Mouse (Mus musculus) cerebellum, adult 8-10 months (tissue): ENCODE measurements at regions not wholly inside any gene's neighbourhood (a gene's known extent, or its start where the extent isn't known, plus 50 kb on each side); places are given as distances from the start of the nearest gene placed in this dataset.

Source experiments
- DNase-seq: peaks from one replicate; pipeline ENCODE4 v3.0.0; 2022

DNA sequence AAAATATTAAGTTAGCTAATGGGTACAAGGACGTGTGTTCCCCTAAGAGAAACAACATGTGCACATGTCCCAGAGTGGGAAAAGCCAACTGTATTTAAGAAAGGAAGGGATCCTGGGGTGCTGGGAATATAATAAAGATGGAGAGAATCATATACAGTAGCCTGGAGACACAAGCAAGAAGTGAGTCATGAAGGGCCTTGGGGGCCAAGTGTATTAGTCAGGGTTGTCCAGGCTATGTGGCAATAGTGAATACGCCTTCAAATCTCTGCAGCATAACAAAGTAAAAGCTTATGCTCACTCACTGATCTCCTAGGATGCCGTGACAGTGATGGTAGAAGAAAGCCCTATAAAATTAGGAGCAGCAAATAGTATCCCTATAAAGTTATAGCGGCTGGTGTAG, 124.1 kb upstream of the Gm10295 start:
- DNase-seq = no peak

DNA sequence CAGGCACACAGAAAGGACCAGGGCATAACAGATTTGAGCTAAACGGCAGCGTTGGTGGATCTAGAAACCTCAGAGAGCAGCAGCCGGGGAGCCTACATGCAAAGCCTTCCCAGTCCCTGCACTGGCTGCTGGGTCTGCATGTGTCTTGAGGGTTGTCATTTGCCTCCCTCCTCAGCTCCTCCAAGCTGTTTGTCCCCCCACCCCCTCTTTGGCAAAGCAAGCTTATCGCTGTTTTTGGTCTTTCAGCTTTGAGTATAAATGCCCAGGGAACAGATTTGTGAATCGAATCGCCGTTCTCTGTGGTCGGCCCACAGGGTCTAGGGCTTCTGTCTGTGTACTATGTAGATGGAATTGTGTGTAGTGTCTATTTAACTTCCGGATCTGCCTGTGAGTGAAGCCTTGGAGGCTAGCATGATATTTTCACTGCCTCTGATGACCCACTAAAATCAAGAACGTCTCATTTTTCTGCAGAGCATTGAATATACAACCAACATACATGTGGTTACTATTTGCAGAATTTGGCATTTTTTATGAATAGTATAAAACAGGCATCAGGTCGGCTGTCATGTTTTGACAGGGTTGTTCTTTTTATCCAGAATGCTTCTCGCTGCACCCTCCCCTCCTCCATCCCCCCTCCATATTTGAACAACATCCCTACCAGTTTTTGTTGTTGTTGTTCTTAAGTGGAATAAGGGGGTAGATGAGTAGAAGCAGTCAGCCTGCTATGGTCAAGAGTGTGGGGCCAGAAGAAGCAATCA, 121.3 kb upstream of the Gm10295 start:
- DNase-seq = no peak

DNA sequence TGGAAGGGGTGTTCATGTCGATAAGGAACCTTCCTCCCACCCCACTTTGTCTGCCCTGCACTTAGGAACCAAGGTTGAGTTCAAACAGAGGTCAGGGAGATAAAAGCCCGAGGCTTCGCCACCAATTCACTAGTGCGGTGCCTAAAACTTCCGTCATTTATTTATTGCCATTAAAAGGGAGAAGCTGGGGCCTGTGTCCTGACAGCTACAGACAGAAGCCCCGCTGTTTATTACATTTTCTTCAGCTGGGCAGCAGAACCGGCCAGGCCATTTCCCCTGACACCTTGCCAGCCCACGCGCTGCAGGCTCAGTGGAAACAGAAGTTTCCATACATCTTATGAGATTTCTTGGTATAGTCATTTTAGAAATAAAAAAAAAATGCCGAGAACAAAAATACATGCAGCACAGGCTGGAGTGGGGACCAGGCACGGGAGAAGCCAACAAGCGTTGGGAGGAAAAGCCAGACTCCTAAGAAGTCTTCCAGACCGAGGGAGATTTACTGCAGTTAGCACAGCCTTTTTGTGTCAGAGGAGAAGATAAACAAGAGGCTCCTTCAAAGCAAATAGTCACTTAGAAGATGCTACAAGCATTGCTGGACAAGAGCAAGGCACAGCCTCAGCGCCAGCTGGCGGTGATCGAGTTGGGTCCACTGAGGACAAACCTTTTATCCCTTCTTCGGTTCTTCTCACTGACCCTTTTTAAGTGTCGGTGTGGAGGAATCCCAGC, 120.5 kb upstream of the Gm10295 start:
- DNase-seq = peak; percentile 1

DNA sequence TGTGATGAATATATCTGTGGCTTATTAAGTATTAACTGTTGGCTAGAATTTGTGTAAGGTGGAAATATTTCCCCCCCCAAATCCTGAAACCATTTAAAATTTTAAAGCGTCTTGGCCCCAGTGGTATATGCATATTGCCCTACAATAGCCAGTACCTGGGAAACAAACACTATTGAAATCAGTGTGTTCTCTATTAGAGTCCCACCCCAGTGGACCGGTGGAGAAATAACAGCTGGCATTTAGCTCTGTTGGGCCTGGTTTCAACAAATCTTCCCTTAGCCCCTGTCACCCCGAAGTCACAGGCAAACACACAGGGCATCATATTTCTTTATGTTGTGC, 120.0 kb upstream of the Gm10295 start:
- no peak for DNase-seq

DNA sequence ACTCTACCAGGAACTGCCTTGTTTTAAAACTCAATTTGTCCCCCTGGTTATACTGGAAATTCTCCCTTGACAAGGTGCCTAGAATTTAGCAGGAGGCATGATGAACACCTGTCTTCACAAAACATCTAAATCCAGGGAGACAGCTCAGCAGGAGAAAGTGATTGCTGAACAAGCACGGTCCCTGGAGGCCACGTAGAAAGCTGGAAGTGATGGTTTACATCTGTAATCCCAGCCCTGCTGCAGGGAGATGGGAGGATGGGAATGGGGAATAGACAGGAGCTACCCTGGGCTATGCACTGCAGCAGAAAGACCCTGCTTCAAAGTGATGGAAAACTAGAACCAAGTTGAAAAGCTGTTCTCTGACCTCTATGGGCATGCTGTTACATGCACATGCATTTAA, 119.1 kb upstream of the Gm10295 start:
- no peak for DNase-seq

DNA sequence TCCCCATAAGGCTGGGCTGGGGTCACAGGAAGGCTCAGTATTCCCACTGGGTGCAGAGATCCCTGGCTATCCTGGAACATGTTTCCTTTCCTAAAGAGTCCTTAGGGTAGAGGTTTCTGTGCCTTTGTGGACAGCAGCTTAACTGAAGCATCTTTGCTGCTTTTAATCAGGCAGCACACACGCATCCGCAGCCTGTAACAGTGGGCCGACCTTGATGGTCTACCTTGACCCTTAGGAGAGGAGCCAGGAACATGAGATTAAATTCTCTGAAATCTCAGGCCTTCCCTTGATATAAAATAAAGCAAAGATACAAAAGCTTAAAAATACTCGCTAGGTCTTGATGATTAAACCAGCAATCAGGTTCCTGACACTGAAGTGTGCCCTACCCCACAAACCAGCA, 118.7 kb upstream of the Gm10295 start:
- DNase-seq = no peak

DNA sequence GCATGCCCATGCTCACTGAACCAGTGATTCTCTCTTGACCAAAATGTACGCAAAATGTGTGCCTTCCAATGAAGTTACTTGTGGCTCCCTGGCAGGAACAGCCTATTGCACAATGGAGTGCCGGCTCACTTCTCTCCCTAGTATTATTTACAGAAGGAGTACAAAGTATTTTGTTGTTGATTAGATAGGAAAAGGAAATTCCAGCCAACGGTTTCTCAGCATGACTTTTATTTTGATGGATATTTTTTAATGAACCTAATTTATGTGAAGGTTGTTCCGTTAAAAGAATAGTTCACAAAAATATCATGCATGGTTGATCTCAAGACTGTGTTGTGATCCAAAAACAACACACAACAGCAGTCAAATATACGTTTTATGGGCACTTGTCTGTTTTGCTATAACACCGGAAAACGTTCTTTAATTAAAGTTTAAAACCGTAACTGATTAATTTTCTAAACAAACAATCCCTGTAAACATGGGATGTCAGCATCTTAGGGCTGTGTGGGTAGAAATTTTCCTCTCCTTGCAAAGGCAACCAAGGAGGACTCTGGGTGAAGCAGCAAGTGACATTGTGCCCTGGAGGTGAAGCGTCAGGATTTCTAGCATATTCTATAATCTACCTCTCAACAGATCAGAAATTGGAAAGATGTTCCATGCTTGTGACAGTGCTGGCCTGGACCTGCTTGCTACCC, 116.3 kb upstream of the Gm10295 start:
- DNase-seq = no peak

DNA sequence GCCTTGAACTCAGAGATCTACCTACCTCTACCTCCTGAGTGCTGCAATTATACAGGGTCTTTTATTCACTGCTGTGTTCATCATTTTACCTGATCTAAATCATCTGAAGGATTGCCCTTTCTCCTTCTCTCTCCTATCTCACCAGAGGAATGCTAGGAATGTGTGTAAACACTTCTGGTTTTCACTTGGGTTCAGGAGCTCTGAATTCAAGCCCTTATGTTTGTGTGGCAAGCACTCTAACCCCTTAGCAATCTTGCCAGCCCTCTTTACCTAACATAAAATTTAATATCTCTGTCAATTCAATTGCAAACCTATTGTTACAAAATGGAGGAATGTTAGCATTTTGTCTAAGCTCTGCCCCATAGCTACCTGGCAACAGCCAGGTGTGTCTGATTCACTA, 112.8 kb upstream of the Gm10295 start:
- no peak for DNase-seq

DNA sequence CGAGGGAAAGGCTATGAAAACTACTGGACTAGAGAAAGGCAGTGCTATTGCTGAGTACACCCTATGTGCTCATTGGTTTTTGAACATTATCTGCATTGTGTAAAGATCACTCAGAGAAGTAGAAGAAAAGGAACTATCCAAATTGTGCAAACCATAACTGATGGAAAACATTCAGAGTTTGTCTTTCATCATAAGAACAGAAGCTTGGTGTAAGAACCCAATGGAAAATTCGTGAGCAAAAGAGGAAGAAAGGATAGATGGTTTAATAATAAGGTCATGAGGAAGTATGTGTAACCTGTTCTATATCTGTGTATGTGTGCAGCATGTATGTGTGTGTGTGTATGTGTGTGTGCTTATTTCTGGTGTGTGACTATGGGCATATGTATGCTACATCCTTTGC, 112.3 kb upstream of the Gm10295 start:
- DNase-seq = no peak

DNA sequence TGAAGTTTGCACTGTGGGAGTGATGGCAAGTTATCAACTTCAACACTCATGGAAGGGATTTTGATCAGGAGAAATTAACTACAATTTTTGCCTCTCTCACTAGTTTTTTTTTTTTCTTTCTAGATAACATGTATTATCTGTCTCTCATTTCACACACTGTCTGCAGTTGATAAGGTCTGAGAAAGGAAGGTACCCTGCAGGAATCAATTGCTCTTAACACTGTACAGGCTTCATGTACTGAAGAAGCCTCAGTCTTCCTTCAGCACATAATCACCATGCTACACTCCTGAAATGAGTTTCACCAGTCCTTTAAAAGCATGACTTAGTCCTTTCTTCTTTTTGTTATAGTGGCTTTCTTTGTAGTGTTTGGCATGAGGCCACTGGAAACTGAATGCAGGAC, 108.5 kb upstream of the Gm10295 start:
- DNase-seq = no peak

DNA sequence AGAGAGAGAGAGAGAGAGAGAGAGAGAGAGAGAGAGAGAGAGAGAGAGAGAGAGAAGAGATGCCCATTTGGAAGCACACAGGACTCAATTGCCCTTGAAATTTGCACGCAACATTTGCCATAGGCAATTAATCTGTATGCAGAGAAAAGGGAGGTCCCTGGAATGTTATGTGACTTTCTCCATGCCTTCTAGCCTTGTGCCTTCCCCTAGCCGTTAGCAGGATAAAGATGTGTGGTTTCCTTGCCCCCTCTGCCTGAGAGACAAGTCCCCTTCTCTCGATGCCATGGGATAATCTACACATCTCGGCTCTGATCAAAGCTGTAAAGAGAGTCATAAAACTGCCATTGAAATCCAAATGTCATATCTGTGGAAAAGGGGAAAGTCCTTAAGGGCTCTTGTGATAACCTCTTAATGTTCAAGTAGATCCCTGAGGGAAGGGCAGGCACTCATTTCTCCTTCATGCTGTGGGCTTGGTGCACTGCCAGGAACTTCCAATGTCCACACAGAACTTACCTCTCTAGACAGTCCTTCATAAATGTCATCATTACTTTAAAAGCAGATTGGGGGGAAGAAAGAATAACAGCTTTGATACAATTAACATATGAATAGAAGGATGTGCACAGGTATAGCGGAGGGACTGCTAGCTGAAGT, 106.9 kb upstream of the Gm10295 start:
- no peak for DNase-seq

DNA sequence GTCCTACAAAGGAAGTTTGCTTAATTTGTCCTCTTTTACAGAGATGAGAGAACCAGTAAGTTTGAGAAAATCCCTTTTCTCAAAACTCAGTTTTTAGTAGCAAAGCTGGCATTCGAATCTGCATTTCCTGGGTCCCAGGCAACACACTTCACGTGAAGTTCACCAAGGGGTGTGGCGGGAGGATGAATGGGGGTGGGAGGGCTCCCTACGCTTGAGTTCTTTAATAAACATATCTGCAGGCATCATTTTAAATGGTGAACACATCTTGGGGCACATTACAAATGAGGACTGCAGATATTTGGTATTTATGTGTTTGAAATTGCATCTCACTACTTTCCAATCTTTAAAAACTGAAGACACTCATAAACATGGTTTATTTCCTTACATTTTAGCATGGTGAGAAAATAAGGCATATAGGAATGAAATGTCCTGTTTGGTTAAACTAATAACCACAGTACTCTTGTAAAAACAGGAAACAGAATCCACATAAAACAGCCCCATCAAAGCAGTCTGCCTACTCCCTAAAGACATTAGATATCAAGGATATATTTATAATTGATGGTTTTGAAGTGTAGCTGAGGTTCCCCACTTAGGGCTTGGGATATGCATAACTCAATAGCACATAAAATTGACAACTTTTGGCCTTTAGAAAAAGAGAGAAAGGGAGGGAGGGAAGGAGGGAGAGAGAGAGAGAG, 106.3 kb upstream of the Gm10295 start:
- no peak for DNase-seq

DNA sequence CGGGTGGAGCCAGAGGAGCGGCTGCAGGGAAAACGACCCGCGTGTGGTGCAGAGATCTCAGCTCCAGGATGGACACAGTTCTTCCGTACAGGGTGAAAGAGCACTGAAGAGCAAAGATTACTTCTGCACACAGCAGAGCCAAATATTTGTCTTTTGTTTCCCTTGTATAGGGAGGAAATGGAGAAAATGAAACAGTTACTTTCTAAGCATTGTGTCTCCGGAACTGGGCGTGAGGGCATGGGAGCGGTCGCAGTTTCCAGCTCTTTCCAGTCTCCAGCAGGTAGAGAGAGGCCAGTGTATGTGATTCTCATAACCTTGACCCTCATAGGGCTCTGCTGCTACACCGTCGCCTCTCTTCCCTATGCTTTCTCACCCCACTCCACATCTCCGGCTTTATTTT, 105.1 kb upstream of the Gm10295 start:
- no peak for DNase-seq

DNA sequence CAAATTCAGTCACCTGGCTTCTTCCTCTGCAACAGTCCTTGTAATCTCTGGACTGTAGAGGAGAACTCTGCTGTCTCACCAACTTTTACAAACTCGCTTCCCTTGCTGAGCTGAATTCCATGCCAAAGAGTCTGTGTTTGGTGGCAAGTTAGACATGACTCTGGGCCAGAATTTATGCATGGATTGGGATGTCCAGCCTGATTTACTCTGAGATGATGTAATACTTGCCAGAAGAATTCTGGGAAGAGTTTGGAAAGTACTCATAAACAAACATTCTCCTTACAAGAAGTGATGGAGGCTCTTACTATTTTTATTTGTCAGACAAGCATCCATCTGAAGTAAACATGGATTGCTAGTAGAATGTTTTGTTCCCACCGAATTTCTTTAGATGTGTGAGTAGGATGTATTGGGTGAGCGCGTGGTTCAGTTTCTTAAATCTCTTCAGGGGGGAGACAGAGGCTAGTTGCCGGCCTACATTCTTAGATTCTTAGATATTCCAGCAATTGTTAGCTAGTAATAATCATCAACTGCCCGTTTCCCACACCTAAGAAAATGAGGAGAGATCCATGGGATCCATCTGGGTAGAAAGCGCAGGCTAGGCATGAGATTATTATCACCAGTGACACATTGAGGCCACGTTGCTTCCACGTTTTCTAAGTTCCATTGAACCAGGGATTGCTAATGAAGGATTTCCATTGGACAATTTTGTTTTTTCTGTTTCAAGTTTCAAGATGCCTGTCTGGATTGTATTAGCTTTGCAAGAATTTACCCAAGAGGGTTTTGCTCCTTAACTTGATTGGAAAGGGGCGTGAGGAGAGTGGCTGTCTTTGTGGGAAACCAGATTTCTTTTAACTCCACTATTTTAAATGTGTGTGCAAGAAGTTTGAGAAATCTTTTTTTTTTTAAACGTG, 89.3 kb upstream of the Gm10295 start:
- DNase-seq = no peak

DNA sequence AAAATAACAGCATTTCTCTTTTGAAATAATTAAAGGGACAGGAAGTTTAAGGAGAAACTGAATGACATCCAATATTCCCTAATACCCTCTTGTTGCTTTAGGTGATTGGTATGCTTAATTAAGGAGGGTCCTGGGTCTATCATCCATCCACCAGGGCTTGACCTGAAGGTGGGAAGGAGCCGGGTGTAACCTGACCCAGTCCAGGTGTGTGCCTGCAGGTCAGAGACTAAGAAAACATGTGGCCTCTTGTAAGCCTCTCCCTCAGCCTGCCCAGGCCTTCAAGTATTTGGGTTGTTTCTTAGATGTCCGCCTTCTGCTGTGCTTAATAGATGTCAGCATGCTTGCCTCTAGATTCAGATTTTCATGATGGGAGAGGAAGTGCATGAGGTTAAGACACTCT, 74.7 kb upstream of the Gm10295 start:
- no peak for DNase-seq

DNA sequence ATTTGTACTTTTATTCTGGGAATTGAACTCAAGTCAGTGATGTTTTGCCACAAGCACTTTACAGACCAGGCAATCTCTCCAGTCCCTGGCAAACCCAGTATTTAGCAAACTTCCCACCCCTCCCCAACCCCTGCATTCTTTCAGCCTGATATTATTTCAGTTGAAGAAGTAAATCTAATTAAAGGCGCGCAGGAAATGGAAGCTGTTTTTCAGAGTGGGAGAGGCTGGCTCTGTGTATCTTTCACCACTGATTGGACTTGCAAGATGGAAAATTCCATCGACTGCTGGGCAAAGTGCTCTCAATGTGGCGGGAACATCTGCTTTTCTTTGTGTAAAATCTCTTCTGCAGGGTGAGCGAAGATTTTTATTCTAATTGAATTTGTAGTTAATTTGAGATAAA, 68.0 kb upstream of the Gm10295 start:
- DNase-seq = no peak

DNA sequence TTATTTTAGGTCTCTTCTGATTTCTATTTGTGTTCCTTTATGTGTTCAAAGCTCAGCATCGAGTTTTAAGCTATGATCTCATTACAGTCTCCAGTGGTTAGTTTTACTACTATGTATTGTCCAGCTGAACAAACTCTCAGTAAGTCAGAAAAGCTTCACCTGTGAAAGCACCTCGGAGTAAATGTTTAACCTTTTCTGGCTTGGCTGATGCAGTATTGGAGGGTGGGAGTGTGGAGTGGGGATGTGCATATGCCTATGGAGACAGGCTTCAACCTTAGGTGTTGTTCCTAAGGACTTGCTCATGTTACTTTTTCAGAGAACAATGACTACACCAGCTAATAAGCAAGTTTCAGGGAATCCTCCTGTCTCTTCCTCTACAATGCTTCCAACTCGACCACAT, 67.6 kb upstream of the Gm10295 start:
- DNase-seq = no peak

DNA sequence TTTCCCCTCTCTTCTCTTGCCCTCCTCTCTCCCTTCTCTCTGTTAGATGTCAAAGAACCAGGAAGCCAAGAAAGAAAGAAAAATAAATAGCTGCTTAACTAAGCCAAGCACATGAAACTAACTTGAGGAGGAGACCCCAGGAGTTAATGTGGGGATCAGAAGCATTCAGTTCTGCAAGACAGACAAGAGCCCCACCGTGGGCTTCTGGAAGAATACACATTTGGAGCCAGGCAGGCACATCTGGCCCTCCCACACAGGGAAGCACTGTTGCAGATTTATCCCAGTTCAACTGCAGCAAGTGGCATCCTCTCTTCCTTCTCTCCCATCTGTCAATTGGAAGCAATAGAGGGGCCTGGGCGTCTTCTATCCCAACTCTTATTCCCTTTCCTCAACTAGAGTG, 63.5 kb upstream of the Gm10295 start:
- DNase-seq = no peak

DNA sequence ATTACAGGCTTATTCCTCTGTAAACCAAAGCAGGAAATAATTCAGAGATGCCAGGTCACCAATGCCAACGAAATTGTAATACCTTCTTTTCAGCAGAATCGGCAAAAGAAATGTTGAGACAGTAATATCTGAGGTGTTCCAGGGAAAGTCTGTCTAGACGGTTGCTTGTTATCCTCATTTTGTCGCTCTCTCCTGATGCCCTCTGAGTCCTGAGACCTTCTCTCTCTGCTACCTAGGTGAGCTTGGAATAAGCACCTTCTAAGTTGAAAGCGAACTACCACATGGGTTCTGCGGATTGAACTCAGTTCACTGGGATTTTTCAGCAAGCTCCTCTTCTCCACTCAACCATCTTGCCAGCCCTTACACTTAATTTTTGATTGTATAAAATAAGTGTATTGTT, 61.8 kb upstream of the Gm10295 start:
- no peak for DNase-seq

DNA sequence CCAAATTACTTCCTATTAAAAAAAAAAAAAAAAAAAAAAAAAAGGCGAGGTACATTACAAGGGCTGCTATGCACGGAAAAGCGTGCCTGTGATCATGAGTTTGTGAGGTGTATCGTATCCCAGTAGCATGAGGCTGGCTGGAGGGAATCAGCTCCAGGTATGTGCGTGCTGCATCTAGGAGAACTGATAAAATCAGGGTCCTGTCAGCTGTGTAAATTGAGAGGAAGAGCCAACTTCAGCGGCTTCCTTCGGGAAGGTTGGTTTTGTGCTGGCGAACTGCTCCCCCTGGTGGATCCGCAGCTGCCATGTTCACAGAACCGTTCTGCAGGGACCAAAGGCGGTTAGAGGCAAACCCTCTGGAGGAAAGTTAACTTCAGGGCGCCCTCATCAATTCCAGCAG, 60.8 kb upstream of the Gm10295 start:
- DNase-seq = peak; percentile 39

DNA sequence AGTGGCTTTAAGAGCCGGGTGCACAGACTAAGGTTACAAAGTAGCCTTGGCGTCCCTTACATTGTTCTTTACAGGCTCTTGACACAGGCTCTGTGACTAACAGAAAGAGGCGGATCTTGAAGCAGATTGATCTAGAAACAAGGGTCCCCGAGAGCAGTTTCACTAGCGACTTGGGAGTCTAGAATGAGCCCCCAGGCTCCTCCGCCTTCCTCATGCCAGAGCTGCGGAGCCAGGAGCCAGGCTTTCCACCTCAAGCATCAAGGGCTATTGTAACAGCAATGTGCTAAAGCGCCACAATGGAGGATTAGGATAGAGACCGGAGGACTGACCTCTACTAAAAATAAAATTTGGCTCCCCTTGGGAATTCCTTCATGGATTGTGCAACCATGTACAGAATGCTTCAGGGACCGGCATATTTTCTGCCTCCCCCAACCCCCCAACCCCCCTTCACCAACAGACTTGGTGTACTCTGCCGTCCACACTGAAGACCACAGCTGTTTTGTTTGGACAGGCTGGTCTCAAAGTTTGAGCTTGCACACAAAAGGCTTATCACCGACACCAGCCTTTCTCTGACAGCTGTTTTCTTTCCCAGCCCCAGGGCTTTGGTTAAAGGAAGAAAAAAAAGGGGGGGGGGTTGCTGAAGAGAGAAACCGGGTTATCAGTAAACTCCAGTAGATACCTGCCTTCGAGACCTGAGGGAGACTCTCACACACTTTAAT, 60.2 kb upstream of the Gm10295 start:
- DNase-seq = no peak
